ENCODE assay signal across 16 mouse cellular contexts in the genomic region with DNA sequence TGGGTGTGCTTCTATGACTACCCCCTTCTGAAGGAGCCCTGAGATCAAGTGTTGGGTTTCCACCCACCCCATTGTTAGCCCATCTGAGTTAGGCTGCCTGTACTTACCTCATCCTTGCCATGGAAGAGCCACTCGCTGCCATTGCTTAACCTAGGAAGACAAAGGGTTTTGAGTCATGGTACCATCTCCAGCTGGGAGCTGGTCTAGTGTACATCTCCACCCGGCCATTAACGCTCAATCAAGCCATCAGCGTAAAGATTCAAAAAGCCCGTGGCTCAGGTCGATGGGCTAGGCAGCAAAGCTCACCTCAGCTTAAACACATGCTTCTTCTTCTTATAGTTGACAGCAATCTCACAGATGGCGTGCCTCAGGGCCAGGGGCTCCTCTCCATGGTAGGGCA. TPM values are rescaled to one million over a fixed set of nuclear protein-coding genes. Genes with fewer than 3 reads are reported as not detected.
A peak's percentile ranks its signal among the peaks of the same experiment; 100 is the strongest.
DNase-seq lines count a peak whose midpoint lies in the region; ATAC-seq and TF ChIP-seq lines count a peak whose summit lies in the region.
"Had no signal": no experiment of that assay in that cellular context is flagged by ENCODE, and none has a peak within 500 bp of the region (broad histone marks: within the 10 kb centered on the region; RNA-seq: fewer than 3 reads in every experiment).

No protein-coding gene starts in this region.

- H3K4me2 ChIP-seq in forebrain, embryonic 13.5 days, result no peak overlapping the region
- no peak overlapping the region for H3K4me2 ChIP-seq in heart, embryonic 15.5 days
- H3K4me2 ChIP-seq in midbrain, postnatal 0 days (ENCODE audit: low read depth, low read length, poor library complexity, severe bottlenecking), result no peak overlapping the region
- H3K4me2 ChIP-seq in kidney, embryonic 15.5 days, result no peak overlapping the region
- H3K4me2 ChIP-seq: hindbrain, embryonic 12.5 days; hindbrain, embryonic 15.5 days had no signal

- no peak for TF ChIP-seq CTCF in midbrain, postnatal 0 days (IDR thresholded peaks at IDR 0.05)

- no peak overlapping the region for H3K9ac ChIP-seq in forebrain, embryonic 13.5 days
- no peak overlapping the region for H3K9ac ChIP-seq in heart, embryonic 15.5 days
- H3K9ac ChIP-seq in midbrain, postnatal 0 days (replicated peaks; ENCODE audit: low read length, poor library complexity, severe bottlenecking), result no peak overlapping the region
- no peak overlapping the region for H3K9ac ChIP-seq in kidney, embryonic 15.5 days
- H3K9ac ChIP-seq: forebrain, postnatal 0 days; hindbrain, embryonic 12.5 days; hindbrain, embryonic 15.5 days had no signal

- 0 out of 2 replicates have a peak, but pooled peaks cover 3% of the 10 kb centered on the region for H3K9me3 ChIP-seq in forebrain, embryonic 10.5 days
- H3K9me3 ChIP-seq in forebrain, embryonic 13.5 days (replicated peaks), result no peaks in the 10 kb centered on the region
- no peaks in the 10 kb centered on the region for H3K9me3 ChIP-seq in heart, embryonic 15.5 days (replicated peaks)
- no peaks in the 10 kb centered on the region for H3K9me3 ChIP-seq in midbrain, embryonic 10.5 days (replicated peaks)
- no peaks in the 10 kb centered on the region for H3K9me3 ChIP-seq in midbrain, postnatal 0 days (ENCODE audit: low read length)
- H3K9me3 ChIP-seq in kidney, embryonic 15.5 days (replicated peaks), result no peaks in the 10 kb centered on the region
- H3K9me3 ChIP-seq: embryonic facial prominence, embryonic 13.5 days; hindbrain, embryonic 12.5 days; hindbrain, embryonic 15.5 days had no signal

- no peak overlapping the region for H3K4me3 ChIP-seq in forebrain, embryonic 10.5 days
- H3K4me3 ChIP-seq in forebrain, embryonic 13.5 days, result no peak overlapping the region
- no peak overlapping the region for H3K4me3 ChIP-seq in heart, embryonic 15.5 days
- no peak overlapping the region for H3K4me3 ChIP-seq in midbrain, embryonic 10.5 days
- H3K4me3 ChIP-seq in midbrain, postnatal 0 days (ENCODE audit: low read depth, low read length), result no peak overlapping the region
- H3K4me3 ChIP-seq in kidney, embryonic 15.5 days (replicated peaks), result no peak overlapping the region
- H3K4me3 ChIP-seq: embryonic facial prominence, embryonic 13.5 days; erythroblast, embryonic 14.5 days; gastrocnemius, adult 2 months; hindbrain, embryonic 12.5 days; hindbrain, embryonic 15.5 days had no signal

- WGBS in forebrain, embryonic 10.5 days, result 91% methylated on average over 7 of the region's 7 CpGs
- 91% methylated on average over 7 of the region's 7 CpGs for WGBS in forebrain, embryonic 13.5 days
- 88% methylated on average over 7 of the region's 7 CpGs for WGBS in heart, embryonic 15.5 days
- WGBS in midbrain, embryonic 10.5 days, result 89% methylated on average over 7 of the region's 7 CpGs
- WGBS in midbrain, postnatal 0 days, result 96% methylated on average over 7 of the region's 7 CpGs
- WGBS in kidney, embryonic 15.5 days, result 94% methylated on average over 7 of the region's 7 CpGs

- peaks cover 15% of the 10 kb centered on the region for H3K4me1 ChIP-seq in forebrain, embryonic 10.5 days
- H3K4me1 ChIP-seq in forebrain, embryonic 13.5 days, result peaks cover 6% of the 10 kb centered on the region
- peaks cover 20% of the 10 kb centered on the region for H3K4me1 ChIP-seq in heart, embryonic 15.5 days (replicated peaks)
- H3K4me1 ChIP-seq in midbrain, embryonic 10.5 days, result peaks cover 21% of the 10 kb centered on the region
- H3K4me1 ChIP-seq in midbrain, postnatal 0 days (ENCODE audit: insufficient read depth, low read length), result no peaks in the 10 kb centered on the region
- peaks cover 20% of the 10 kb centered on the region for H3K4me1 ChIP-seq in kidney, embryonic 15.5 days
- H3K4me1 ChIP-seq: hindbrain, embryonic 12.5 days had no signal

- DNase-seq in forebrain, embryonic 10.5 days (ENCODE audit: extremely low spot score, low spot score), result no peak
- DNase-seq in heart, postnatal 4 days, result no peak
- DNase-seq in midbrain, embryonic 10.5 days (ENCODE audit: low spot score), result no peak
- DNase-seq in midbrain, postnatal 0 days (ENCODE audit: low spot score), result no peak
- DNase-seq: B cell, adult 2 months had no signal

- no peaks in the 10 kb centered on the region for H3K27me3 ChIP-seq in forebrain, embryonic 10.5 days (ENCODE audit: poor library complexity, severe bottlenecking)
- no peaks in the 10 kb centered on the region for H3K27me3 ChIP-seq in forebrain, embryonic 13.5 days
- H3K27me3 ChIP-seq in heart, embryonic 15.5 days, result no peaks in the 10 kb centered on the region
- no peaks in the 10 kb centered on the region for H3K27me3 ChIP-seq in midbrain, embryonic 10.5 days (ENCODE audit: low read depth, poor library complexity, severe bottlenecking)
- H3K27me3 ChIP-seq in midbrain, postnatal 0 days (ENCODE audit: insufficient read depth, low read length), result no peaks in the 10 kb centered on the region
- H3K27me3 ChIP-seq in kidney, embryonic 15.5 days, result no peaks in the 10 kb centered on the region
- H3K27me3 ChIP-seq: embryonic facial prominence, embryonic 13.5 days; hindbrain, embryonic 12.5 days; hindbrain, embryonic 15.5 days had no signal

- no peak for ATAC-seq in forebrain, embryonic 13.5 days
- no peak for ATAC-seq in heart, embryonic 15.5 days (replicated peaks; ENCODE audit: insufficient number of reproducible peaks, insufficient read depth, low FRiP score, low read depth)
- ATAC-seq in midbrain, postnatal 0 days (ENCODE audit: low FRiP score), result no peak
- no peak for ATAC-seq in kidney, embryonic 15.5 days (replicated peaks; ENCODE audit: low FRiP score)
- ATAC-seq: activated CD4-positive, CD25-positive, alpha-beta regulatory T cell, adult 4 months; intestine, postnatal 0 days had no signal

- H3K27ac ChIP-seq in forebrain, embryonic 10.5 days, result peak overlapping the region; percentile 35; the same call in 1 of the 2 replicates
- no peak overlapping the region for H3K27ac ChIP-seq in forebrain, embryonic 13.5 days
- peak overlapping the region; percentile 48; the same call in 1 of the 2 replicates for H3K27ac ChIP-seq in heart, embryonic 15.5 days
- H3K27ac ChIP-seq in midbrain, embryonic 10.5 days (replicated peaks), result peak overlapping the region; percentile 3; the same call in 1 of the 2 replicates
- no peak overlapping the region for H3K27ac ChIP-seq in midbrain, postnatal 0 days (ENCODE audit: low read depth, low read length)
- no peak overlapping the region for H3K27ac ChIP-seq in kidney, embryonic 15.5 days
- H3K27ac ChIP-seq: hindbrain, embryonic 12.5 days; hindbrain, embryonic 15.5 days had no signal

- no peaks in the 10 kb centered on the region for H3K36me3 ChIP-seq in forebrain, embryonic 10.5 days (replicated peaks)
- H3K36me3 ChIP-seq in forebrain, embryonic 13.5 days (ENCODE audit: poor library complexity, severe bottlenecking), result no peaks in the 10 kb centered on the region
- H3K36me3 ChIP-seq in heart, embryonic 15.5 days, result 0 out of 2 replicates have a peak, but pooled peaks cover 6% of the 10 kb centered on the region
- H3K36me3 ChIP-seq in midbrain, embryonic 10.5 days, result no peaks in the 10 kb centered on the region
- no peaks in the 10 kb centered on the region for H3K36me3 ChIP-seq in midbrain, postnatal 0 days (ENCODE audit: insufficient read depth, low read length)
- H3K36me3 ChIP-seq in kidney, embryonic 15.5 days, result peaks cover 15% of the 10 kb centered on the region
- H3K36me3 ChIP-seq: hindbrain, embryonic 12.5 days; hindbrain, embryonic 15.5 days had no signal

RNA-seq across cellular contexts. Expression of gene Plekhg3, which starts 52.8 kb away (rescaled TPM):
- 1.5 and 2.4 TPM in 2 replicates for polyA plus RNA-seq in forebrain, embryonic 10.5 days (2016; fragmentation: Nextera tagmentation; extraction: Ambion mirVana)
- 0.63 and 0.97 TPM in 2 replicates for polyA plus RNA-seq in forebrain, embryonic 13.5 days (2015; fragmentation: Nextera tagmentation; extraction: Ambion mirVana)
- 7.1 and 11.1 TPM in 2 replicates for polyA plus RNA-seq in heart, embryonic 15.5 days (2015; fragmentation: Nextera tagmentation; extraction: Ambion mirVana)
- total RNA-seq in heart, postnatal 4 days (2021), result 10 to 100 TPM; 29.5 TPM
- polyA plus RNA-seq in midbrain, embryonic 10.5 days (2016; fragmentation: Nextera tagmentation; extraction: Ambion mirVana), result 1.1 and 1.5 TPM in 2 replicates
- total RNA-seq in midbrain, postnatal 0 days (2014; rRNA removed), result 6.2 and 8.4 TPM in 2 replicates
- polyA plus RNA-seq in midbrain, postnatal 0 days (2015; fragmentation: Nextera tagmentation; extraction: Ambion mirVana), result 0.71 and 1.2 TPM in 2 replicates
- polyA plus RNA-seq in kidney, embryonic 15.5 days (2015; fragmentation: Nextera tagmentation; extraction: Ambion mirVana), result 18.2 and 18.8 TPM in 2 replicates

Comparison
In these comparisons a context has a peak if more than half of its experiments do, and no peak if none do; other contexts are left out.
1. H3K27ac ChIP-seq: peak in forebrain, embryonic 10.5 days (single experiment), heart, embryonic 15.5 days (single experiment) and midbrain, embryonic 10.5 days (single experiment); none in forebrain, embryonic 13.5 days (single experiment), midbrain, postnatal 0 days (single experiment) and kidney, embryonic 15.5 days (single experiment).